Mouse (Mus musculus): Measurements from ENCODE around the gene Mex3b.

- TF ChIP-seq POLR2A (IDR thresholded peaks at IDR 0.05; ENCODE audit: insufficient read length, low read depth) (no peak), TCF12 (IDR thresholded peaks at IDR 0.05; ENCODE audit: insufficient read depth, poor library complexity, severe bottlenecking) (no peak), USF1 (IDR thresholded peaks at IDR 0.05; ENCODE audit: low read depth) (no peak), POLR2AphosphoS2 (IDR thresholded peaks at IDR 0.05; ENCODE audit: insufficient read length, low read depth) (no peak), E2F4 (IDR thresholded peaks at IDR 0.05; ENCODE audit: insufficient read depth) (no peak), MAX (IDR thresholded peaks at IDR 0.05; ENCODE audit: low read depth) (no peak), MYOD1 (IDR thresholded peaks at IDR 0.05; ENCODE audit: control insufficient read depth in 1 of 3, insufficient read length in 2 of 3, low read depth in 2 of 3) (no peak)
Measured at GRCm38 (mm10) chr7:82851670-82852069, 15.5 kb upstream of the Mex3b start.
